Mouse (Mus musculus): ENCODE data around the gene Rhoj. TPM values are rescaled to one million over a fixed set of nuclear protein-coding genes. Genes with fewer than 3 reads are reported as not detected.
A peak's percentile ranks its signal among the peaks of the same experiment; 100 is the strongest.
"Not testable (repeated sequence)": the region's sequence is repeated elsewhere in the genome, so short reads cannot be mapped to it uniquely, and the experiment has no call there.

The Rhoj gene
- total RNA-seq, 2 experiments from 2014 or later = 0.11 to 2.8 TPM

DNA sequence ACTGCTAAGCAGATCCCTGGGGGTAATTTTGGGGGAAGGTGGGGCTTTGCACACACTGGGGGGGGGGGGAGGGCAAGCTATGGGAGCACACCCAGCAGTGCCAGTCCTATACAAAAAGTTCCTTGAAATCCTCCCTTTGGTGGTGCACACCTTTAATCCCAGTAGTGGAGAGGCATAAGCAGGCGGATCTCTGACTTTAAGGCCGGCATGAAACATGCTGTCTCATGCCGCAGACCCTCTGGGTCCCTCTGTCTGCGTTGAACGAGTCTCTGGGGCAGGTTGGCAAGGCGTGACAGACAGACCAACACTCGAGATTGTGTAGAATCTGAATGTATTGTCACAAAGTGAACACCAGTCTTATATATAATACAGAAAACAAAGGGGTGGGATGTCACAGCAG lies 40.4 kb downstream of the Rhoj start:
- ATAC-seq (replicated peaks; ENCODE audit: poor library complexity, severe bottlenecking) = no peak

DNA sequence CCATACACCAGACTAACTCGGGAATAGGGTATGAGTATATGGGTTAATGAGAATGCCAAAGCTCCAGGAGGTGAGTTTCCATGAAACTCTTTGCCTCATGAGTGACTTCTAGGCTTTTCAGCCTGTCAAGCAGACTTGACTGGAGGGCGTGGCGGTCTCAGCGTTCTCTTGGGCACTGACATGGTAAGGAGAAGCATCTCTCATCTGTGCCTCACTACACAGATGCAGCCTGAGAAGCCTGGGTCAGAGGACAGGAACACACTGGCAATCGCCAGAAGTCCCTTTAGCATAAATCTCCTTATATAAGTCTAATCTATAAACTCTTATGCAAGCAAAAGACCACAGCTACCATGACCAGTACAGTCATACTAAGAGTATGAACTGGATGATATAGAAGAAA lies 41.4 kb downstream of the Rhoj start:
- ATAC-seq (replicated peaks; ENCODE audit: poor library complexity, severe bottlenecking) = not testable (repeated sequence)

- ATAC-seq (replicated peaks; ENCODE audit: poor library complexity, severe bottlenecking) = no peak
Measured at GRCm38 (mm10) chr12:75350750-75351149, 42.6 kb downstream of the Rhoj start.

DNA sequence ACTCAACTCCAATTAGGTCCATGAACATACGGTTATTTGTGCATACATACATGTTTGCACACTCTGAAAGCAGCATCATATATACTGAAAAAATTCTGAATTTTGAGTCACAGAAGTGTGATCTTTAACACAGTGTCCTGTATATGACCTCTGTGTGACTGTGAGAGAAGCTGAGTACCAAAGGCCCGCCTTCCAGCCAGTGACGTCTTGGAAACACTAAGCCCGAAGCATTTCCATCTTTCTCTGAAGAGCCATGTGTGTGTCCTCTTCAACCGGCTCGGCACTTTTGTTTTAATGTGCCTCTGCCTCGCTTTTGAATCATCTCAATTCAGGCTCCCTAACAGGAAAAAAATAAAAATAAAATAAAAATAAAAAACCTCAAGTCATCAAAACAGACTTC lies 43.7 kb downstream of the Rhoj start:
- ATAC-seq (replicated peaks; ENCODE audit: poor library complexity, severe bottlenecking) = no peak

- ATAC-seq (replicated peaks; ENCODE audit: poor library complexity, severe bottlenecking) = no peak
Measured at GRCm38 (mm10) chr12:75352410-75352809, 44.3 kb downstream of the Rhoj start.

GRCm38 (mm10) chr12:75354354-75354753 lies 46.2 kb downstream of the Rhoj start:
- ATAC-seq (replicated peaks; ENCODE audit: poor library complexity, severe bottlenecking) = no peak

DNA sequence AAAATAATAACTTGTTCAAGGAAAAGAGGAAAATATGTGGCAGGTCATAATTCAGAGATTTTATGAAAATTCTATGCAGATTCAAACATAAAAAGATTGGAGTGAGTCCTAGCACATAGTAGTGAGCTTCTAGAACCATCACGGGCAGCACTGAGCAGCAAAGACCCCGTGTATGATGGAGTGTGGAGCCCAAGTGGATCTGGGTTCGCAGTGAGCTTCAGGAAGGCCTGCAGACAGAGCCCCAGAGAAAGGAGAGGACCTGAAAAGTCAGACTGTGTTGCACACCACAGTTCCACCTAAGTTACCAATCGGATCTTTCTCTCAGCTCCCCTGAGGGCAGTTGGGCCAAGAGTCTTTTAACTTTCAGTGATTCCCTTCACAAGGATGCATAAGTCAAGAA lies 49.7 kb downstream of the Rhoj start:
- no peak for ATAC-seq (replicated peaks; ENCODE audit: poor library complexity, severe bottlenecking)

DNA sequence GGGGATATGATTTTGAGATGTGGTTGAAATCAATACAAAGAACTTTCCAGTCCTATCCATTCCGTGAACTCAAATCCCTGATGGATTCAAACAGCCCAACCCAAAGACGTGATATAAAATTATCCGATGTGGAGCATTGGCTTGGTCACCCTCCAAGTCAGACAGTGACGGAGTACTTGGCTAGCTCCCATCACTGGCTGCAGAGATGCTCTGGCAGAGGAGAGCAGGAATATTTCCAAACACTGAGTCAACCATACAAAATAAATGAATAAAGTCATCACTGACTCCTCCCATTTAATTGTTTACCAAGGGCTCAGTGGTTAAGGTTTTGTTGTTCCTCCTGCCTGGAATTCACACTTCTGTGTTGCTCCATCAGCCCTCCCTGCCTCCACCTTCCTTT lies 50.6 kb downstream of the Rhoj start:
- ATAC-seq (replicated peaks; ENCODE audit: poor library complexity, severe bottlenecking) = no peak

DNA sequence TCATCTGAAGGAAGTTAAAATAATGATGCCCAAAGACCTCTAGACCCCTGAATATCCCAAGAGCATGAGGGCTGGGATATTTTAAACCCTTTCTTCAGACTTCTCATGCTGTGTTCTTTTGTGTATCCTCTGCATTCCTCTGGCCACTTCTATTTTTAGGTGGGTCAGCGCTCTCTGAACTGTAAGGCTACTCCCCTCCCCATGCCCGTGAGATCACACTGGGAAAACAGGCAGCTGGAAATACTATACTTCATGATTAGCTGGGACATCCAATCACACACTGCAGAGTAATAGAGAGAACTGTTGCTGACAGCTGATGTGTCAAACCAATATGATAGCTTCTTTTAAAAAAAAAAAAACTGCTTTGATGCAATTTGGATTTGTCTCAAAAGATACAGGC lies 51.4 kb downstream of the Rhoj start:
- no peak for ATAC-seq (replicated peaks; ENCODE audit: poor library complexity, severe bottlenecking)

- no peak for ATAC-seq (replicated peaks; ENCODE audit: poor library complexity, severe bottlenecking)
Measured at GRCm38 (mm10) chr12:75359921-75360482, 51.9 kb downstream of the Rhoj start.

DNA sequence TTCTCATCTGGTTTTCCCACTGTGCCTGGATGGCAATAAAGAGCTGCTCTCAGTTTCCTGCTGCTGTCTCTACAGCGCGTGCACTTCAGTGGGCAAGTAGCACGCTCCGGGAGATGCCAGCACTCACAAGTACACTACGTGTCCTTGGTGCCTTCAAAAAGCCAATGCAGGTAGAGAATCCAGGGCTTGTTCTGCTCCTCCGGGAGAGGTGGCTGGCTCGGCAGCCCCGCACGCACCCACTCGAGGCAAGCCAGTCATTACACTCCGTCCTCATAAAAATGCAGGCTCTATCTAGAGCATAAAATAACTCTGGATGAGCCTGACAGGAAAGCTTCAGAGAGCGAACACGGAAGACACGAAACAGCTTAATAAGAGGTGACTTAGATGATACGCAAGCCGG lies 54.3 kb downstream of the Rhoj start:
- no peak for ATAC-seq (replicated peaks; ENCODE audit: poor library complexity, severe bottlenecking)

GRCm38 (mm10) chr12:75364416-75364815 lies 56.3 kb downstream of the Rhoj start:
- no peak for ATAC-seq (replicated peaks; ENCODE audit: poor library complexity, severe bottlenecking)

GRCm38 (mm10) chr12:75365621-75366124 lies 57.6 kb downstream of the Rhoj start:
- no peak for ATAC-seq (replicated peaks; ENCODE audit: poor library complexity, severe bottlenecking)

DNA sequence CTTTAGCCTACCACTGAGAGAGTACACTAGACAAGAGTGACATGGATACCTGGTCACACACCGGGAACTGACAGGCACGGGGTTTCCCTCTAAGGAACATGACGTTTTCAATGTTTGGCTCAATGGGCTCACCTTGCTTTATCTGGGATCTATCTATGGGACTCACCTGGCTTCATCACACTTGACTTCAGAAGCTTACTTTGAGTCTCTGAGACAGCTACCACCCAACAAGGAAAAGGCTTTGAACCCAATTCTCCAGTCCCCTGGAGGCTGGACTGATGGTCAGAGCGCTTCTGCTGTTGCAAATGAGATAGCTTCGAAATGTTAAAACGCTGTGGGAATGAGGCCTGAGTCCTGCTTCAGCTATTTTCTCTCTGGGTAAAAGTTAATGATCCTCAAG lies 59.2 kb downstream of the Rhoj start:
- ATAC-seq (replicated peaks; ENCODE audit: poor library complexity, severe bottlenecking) = no peak

GRCm38 (mm10) chr12:75368527-75368926 lies 60.4 kb downstream of the Rhoj start:
- ATAC-seq (replicated peaks; ENCODE audit: poor library complexity, severe bottlenecking) = no peak

GRCm38 (mm10) chr12:75369418-75369851 lies 61.3 kb downstream of the Rhoj start:
- no peak for ATAC-seq (replicated peaks; ENCODE audit: poor library complexity, severe bottlenecking)

DNA sequence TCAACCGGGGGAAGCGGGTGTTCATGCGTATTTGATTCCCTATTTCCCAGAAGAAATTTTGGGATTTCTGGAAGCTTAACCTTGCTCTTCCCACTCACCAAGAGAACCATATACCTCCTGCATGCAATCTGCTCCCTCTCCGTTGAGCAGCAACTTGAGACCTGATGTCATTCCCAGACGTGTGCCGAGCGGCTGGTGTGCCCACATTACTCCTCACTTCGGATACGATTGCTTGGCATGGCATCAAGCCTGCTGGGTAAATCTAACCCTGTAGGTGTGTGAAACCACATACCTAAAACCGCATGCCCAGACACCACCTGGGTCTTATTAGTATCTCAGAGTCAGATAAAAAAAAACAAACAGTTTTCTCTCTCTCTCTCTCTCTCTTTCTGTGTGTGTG lies 66.3 kb downstream of the Rhoj start:
- no peak for ATAC-seq (replicated peaks; ENCODE audit: poor library complexity, severe bottlenecking)

GRCm38 (mm10) chr12:75375060-75375459 lies 66.9 kb downstream of the Rhoj start:
- ATAC-seq (replicated peaks; ENCODE audit: poor library complexity, severe bottlenecking) = no peak

GRCm38 (mm10) chr12:75376126-75376525 lies 68.0 kb downstream of the Rhoj start:
- ATAC-seq (replicated peaks; ENCODE audit: poor library complexity, severe bottlenecking) = no peak

- no peak for ATAC-seq (replicated peaks; ENCODE audit: poor library complexity, severe bottlenecking)
Measured at GRCm38 (mm10) chr12:75386731-75387130, 78.6 kb downstream of the Rhoj start.

DNA sequence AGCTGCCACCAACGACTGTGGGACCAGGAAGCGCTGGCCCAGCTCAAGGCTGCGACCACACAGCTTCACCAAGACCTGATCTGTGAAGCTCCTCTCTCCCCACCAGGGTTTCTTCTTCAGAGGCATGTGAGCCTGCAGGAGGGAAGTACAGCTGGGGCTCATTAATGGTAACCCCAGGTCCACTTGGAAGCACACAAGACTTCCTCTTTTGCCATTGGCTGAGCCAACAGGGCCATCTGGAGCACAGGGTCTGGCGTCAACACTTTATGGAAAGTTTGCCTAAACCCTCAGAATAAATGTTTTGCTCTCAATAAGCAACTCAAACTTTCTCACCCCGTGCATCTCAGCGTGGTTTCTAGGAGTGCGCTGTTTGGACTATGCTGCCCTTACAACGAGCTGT lies 79.0 kb downstream of the Rhoj start:
- ATAC-seq (replicated peaks; ENCODE audit: poor library complexity, severe bottlenecking) = peak; percentile 66

DNA sequence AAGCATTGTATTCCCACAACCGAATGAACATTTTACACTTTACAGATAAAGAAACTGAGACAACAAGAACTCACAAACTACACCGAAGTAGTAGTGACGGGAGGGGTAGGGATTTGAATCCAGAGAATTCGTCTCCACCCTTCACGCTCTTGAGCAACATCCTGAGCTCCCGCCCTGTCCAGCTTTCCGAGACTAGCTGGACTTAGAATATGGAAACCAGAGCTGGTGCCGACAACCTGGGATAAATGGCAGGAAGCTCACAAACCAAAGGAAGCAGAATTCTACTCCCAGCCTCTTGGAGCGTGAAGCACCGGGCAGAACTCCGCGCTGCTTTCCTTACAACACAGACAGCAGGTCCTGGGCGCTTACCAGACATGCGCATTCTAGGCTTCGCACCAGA lies 79.7 kb downstream of the Rhoj start:
- no peak for ATAC-seq (replicated peaks; ENCODE audit: poor library complexity, severe bottlenecking)

GRCm38 (mm10) chr12:75388521-75388920 lies 80.4 kb downstream of the Rhoj start:
- no peak for ATAC-seq (replicated peaks; ENCODE audit: poor library complexity, severe bottlenecking)

All from granulocyte monocyte progenitor cell, adult 5-6 weeks (primary cell).